Mouse (Mus musculus): ENCODE measurements around the gene Acot4. TPM values are rescaled to one million over a fixed set of nuclear protein-coding genes. Genes with fewer than 3 reads are reported as not detected.
"Not testable (repeated sequence)": the region's sequence is repeated elsewhere in the genome, so short reads cannot be mapped to it uniquely, and the experiment has no call there.

Acot4 gene
- polyA plus RNA-seq, 1 experiment from 2014 or later: 10.0 TPM

DNA sequence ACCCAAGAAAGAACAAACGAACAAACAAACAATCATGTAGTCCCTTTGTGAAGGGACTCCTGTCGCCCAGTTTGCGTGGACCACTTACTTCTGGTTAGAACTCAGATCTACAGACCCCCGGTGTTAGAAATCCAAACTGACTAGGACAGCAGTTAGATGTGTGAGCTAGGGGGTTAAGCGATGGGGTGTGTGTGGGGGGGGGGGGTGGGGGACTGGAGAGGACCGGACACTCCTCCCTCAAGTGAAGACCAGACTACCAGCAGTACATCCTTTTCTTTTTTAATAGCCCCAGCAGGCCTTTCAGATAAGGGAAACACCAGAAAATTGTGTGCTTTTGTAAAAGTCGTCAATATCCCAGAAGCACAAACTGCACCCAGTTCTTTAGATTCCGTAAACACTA is 29.4 kb upstream of the Acot4 start:
- H3K9ac ChIP-seq (ENCODE audit: low read depth, low read length): no peak overlapping the region
- no peaks in the 10 kb centered on the region for H3K9me3 ChIP-seq (replicated peaks; ENCODE audit: control insufficient read depth, low read length)
- H3K4me1 ChIP-seq (ENCODE audit: control insufficient read depth, low read depth, low read length): no peaks in the 10 kb centered on the region; the same call in none of the 2 replicates
- 51% methylated on average over 8 of the region's 8 CpGs for WGBS (ENCODE audit: insufficient replicate concordance)
- H3K36me3 ChIP-seq (ENCODE audit: control insufficient read depth, insufficient read depth): no peaks in the 10 kb centered on the region
- no peak for ATAC-seq (ENCODE audit: low read depth)
- peak overlapping the region; percentile 54 for H3K4me3 ChIP-seq (ENCODE audit: low read depth, low read length)
- H3K27me3 ChIP-seq (ENCODE audit: control insufficient read depth, insufficient read depth, low read depth, low read length): peaks cover 19% of the 10 kb centered on the region
- H3K27ac ChIP-seq (ENCODE audit: low read length): peak overlapping the region; percentile 12; the same call in 1 of the 2 replicates
- peak overlapping the region; percentile 49 for H3K4me2 ChIP-seq (ENCODE audit: low read depth, low read length)

DNA sequence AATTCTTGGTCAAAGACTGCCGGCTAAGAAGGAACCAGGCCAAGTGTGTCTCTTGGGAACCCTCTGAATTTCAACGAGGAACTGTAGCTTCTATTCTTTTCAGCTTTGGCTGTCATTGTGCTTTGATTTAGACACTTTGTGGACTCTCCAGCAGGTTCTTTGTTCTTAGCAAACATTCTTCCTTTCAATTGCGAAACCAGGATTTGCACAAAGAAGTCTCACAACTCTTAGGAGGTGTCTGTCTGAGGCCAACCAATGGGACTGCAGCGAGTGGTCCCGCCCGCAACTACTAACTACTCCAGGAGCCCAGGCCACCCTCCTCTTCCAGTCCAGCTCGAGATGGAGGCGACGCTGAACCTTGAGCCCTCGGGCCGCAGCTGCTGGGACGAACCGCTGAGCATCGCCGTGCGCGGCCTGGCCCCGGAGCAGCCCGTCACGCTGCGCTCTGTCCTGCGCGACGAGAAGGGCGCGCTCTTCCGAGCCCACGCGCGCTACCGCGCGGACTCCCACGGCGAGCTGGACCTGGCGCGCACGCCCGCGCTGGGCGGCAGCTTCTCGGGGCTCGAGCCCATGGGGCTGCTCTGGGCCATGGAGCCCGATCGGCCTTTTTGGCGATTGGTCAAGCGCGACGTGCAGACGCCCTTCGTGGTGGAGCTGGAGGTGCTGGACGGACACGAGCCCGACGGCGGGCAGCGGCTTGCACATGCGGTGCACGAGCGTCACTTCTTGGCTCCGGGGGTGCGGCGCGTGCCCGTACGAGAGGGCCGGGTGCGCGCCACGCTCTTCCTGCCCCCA is 28.8 kb upstream of the Acot4 start, which contains the start of gene Acot1:
TSS of gene Acot1 (plus strand) at position 320 of the 795 bp plus-strand sequence.
- H3K9me3 ChIP-seq (replicated peaks; ENCODE audit: control insufficient read depth, low read length); H3K36me3 ChIP-seq (ENCODE audit: control insufficient read depth, insufficient read depth); H3K4me1 ChIP-seq (ENCODE audit: control insufficient read depth, low read depth, low read length): not testable (repeated sequence)
- Histone ChIP-seq H3K9ac (ENCODE audit: low read depth, low read length) (peak within 1 kb of the TSS; percentile 31; the same call in 1 of the 2 replicates), H3K27ac (ENCODE audit: low read length) (peak within 1 kb of the TSS; percentile 14), H3K4me2 (ENCODE audit: low read depth, low read length) (peak within 1 kb of the TSS; percentile 49), H3K4me3 (ENCODE audit: low read depth, low read length) (peak within 1 kb of the TSS; percentile 54), H3K27me3 (ENCODE audit: control insufficient read depth, insufficient read depth, low read depth, low read length) (peaks cover 19% of the 10 kb centered on the region)
- ATAC-seq (ENCODE audit: low read depth): peak; percentile 83
- 2% methylated on average over 52 of the region's 70 CpGs for WGBS (ENCODE audit: insufficient replicate concordance)

DNA sequence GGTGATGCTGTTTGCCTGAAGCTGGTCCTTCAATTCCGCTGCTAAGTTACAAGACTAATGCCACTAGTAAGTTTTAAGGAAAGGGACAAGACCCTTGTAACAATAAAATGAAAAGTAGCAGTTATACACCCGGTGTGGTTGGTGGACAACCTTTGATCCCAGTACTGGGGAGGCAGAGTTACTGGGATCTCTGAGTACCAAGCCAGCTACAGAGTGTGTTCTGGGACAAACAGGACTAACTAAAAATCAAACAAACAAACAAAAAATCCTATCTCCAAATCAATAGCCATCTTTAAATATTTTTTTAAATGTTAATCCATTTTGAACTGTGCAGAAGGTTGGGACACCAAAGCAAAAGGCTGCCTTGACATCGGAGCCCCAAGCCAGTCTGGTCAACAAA is 28.0 kb upstream of the Acot4 start:
- Histone ChIP-seq H3K27me3 (ENCODE audit: control insufficient read depth, insufficient read depth, low read depth, low read length) (peaks cover 19% of the 10 kb centered on the region), H3K4me3 (ENCODE audit: low read depth, low read length) (peak overlapping the region; percentile 54), H3K36me3 (ENCODE audit: control insufficient read depth, insufficient read depth) (no peaks in the 10 kb centered on the region), H3K4me1 (ENCODE audit: control insufficient read depth, low read depth, low read length) (no peaks in the 10 kb centered on the region; the same call in none of the 2 replicates), H3K9me3 (replicated peaks; ENCODE audit: control insufficient read depth, low read length) (no peaks in the 10 kb centered on the region), H3K27ac (ENCODE audit: low read length) (no peak overlapping the region), H3K4me2 (ENCODE audit: low read depth, low read length) (peak overlapping the region; percentile 49), H3K9ac (ENCODE audit: low read depth, low read length) (0 out of 2 replicates have a peak overlapping the region, but pooled peaks have one; percentile 31)
- no peak for ATAC-seq (ENCODE audit: low read depth)
- 48% methylated on average over 3 of the region's 3 CpGs for WGBS (ENCODE audit: insufficient replicate concordance)

DNA sequence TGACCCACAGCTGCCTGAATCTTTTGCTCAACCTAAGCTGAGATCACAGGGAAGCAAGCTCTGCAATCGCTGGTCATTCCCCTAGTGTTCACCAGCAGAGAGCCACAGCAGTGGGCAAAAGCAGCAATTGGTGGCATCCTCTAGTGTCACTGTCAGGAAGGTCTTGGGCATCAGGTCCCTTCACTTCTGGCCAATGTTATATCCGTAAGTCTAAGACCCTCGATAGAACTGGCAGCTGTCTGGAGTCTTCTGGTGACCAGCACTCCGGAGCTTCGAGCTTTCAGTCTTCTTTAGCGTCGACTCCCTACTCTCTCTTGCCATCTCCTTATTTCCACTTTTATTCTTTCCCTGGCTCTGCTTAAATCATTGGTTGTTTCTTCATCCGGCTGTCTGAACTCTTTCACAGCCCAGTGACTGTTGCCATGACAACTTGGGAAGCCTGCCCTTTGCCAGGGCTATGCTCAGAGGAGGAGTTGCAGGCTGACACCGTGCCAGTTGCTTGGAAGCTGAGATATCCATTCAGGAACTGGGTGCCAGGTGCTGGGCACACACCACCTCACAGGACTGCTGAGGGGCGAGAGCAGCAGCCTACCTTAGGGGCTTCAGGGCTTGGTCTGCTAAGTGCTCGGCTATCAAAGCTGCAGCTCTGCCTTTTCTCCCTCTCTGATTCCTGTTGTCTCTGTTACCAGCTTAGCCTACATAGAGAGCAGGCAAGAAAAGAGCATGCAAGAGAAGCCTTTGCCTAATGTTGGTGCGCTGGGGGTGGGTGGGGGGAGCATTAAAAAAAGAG is 26.7 kb upstream of the Acot4 start:
- Histone ChIP-seq H3K27me3 (ENCODE audit: control insufficient read depth, insufficient read depth, low read depth, low read length) (peaks cover 19% of the 10 kb centered on the region), H3K4me3 (ENCODE audit: low read depth, low read length) (peak overlapping the region; percentile 8; the same call in 1 of the 2 replicates), H3K27ac (ENCODE audit: low read length) (no peak overlapping the region), H3K36me3 (ENCODE audit: control insufficient read depth, insufficient read depth) (no peaks in the 10 kb centered on the region), H3K9me3 (replicated peaks; ENCODE audit: control insufficient read depth, low read length) (no peaks in the 10 kb centered on the region), H3K4me2 (ENCODE audit: low read depth, low read length) (peak overlapping the region; percentile 37), H3K4me1 (ENCODE audit: control insufficient read depth, low read depth, low read length) (no peaks in the 10 kb centered on the region; the same call in none of the 2 replicates), H3K9ac (ENCODE audit: low read depth, low read length) (no peak overlapping the region)
- peak; percentile 28; the same call in 1 of the 2 replicates for ATAC-seq (ENCODE audit: low read depth)
- 58% methylated on average over 12 of the region's 12 CpGs for WGBS (ENCODE audit: insufficient replicate concordance)

DNA sequence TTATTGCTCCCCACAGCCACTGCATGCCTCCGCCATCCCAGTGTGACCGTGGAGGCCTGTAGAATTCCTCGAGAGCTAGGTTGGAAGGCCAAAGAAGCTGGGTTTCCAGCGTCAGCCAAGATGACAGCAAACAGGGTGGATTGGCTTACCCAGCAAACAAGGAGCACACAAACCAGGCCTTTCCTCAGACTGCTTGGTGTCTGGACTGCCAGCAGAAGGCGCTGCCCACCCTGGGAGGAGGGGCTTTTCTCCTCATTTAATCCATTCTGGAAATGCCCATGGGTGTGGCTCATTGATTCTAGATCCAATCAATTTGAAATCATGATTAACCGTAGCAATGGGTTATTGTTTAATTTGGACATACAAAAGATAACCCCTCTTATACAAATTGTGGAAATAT is 25.0 kb upstream of the Acot4 start:
- no peak overlapping the region for H3K4me2 ChIP-seq (ENCODE audit: low read depth, low read length)
- H3K36me3 ChIP-seq (ENCODE audit: control insufficient read depth, insufficient read depth): no peaks in the 10 kb centered on the region
- H3K27me3 ChIP-seq (ENCODE audit: control insufficient read depth, insufficient read depth, low read depth, low read length): peaks cover 19% of the 10 kb centered on the region
- no peak for ATAC-seq (ENCODE audit: low read depth)
- no peak overlapping the region for H3K27ac ChIP-seq (ENCODE audit: low read length)
- WGBS (ENCODE audit: insufficient replicate concordance): 59% methylated on average over 6 of the region's 6 CpGs
- H3K4me3 ChIP-seq (ENCODE audit: low read depth, low read length): no peak overlapping the region
- H3K9ac ChIP-seq (ENCODE audit: low read depth, low read length): no peak overlapping the region
- no peaks in the 10 kb centered on the region; the same call in none of the 2 replicates for H3K4me1 ChIP-seq (ENCODE audit: control insufficient read depth, low read depth, low read length)
- no peaks in the 10 kb centered on the region for H3K9me3 ChIP-seq (replicated peaks; ENCODE audit: control insufficient read depth, low read length)

DNA sequence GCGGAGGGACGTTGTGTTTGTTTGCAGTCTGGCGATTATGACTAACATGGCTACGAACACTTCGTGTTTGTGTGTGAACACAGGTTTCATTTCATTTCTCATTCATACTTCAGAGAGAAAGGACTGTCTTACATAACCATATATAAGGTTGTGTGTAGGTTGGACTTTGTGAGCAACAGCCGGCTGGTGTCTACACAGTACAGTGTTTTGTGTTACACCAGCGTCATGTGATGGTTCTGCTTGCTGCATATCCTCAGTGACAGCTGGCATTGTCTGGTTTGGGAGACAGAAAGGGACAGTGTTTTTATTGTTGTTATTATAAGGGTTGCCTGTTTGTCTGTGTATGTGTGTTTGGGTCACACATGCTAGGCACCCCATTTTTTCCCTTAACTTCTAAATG is 24.5 kb upstream of the Acot4 start:
- H3K9me3 ChIP-seq (replicated peaks; ENCODE audit: control insufficient read depth, low read length): no peaks in the 10 kb centered on the region
- no peaks in the 10 kb centered on the region for H3K36me3 ChIP-seq (ENCODE audit: control insufficient read depth, insufficient read depth)
- no peak for ATAC-seq (ENCODE audit: low read depth)
- peaks cover 18% of the 10 kb centered on the region for H3K27me3 ChIP-seq (ENCODE audit: control insufficient read depth, insufficient read depth, low read depth, low read length)
- WGBS (ENCODE audit: insufficient replicate concordance): 75% methylated on average over 7 of the region's 7 CpGs
- H3K27ac ChIP-seq (ENCODE audit: low read length): no peak overlapping the region
- H3K9ac ChIP-seq (ENCODE audit: low read depth, low read length): no peak overlapping the region
- H3K4me2 ChIP-seq (ENCODE audit: low read depth, low read length): no peak overlapping the region
- no peak overlapping the region for H3K4me3 ChIP-seq (ENCODE audit: low read depth, low read length)
- no peaks in the 10 kb centered on the region; the same call in none of the 2 replicates for H3K4me1 ChIP-seq (ENCODE audit: control insufficient read depth, low read depth, low read length)

DNA sequence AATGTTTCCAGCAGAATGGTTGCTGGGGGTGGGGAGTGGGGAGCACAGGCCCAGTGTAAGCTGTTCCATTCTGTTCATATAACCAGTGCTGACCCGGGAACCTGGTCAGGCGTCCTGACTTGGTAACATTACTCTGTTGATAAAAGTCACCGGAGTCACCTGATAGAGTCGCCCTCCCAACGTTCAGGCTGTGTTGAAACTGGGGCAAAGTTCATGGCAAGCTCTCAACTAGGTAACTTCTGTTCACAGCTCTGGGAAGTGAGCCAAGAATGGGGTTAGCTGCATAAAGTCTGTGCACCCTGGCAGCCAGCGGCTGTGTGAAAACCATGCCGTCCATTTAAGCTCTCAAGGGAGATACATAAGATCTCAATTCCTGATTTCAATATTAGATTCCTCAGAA is 17.7 kb upstream of the Acot4 start:
- not testable (repeated sequence) for H3K36me3 ChIP-seq (ENCODE audit: control insufficient read depth, insufficient read depth); H3K9me3 ChIP-seq (replicated peaks; ENCODE audit: control insufficient read depth, low read length); H3K4me2 ChIP-seq (ENCODE audit: low read depth, low read length); H3K27ac ChIP-seq (ENCODE audit: low read length); H3K4me1 ChIP-seq (ENCODE audit: control insufficient read depth, low read depth, low read length); H3K4me3 ChIP-seq (ENCODE audit: low read depth, low read length); H3K9ac ChIP-seq (ENCODE audit: low read depth, low read length); H3K27me3 ChIP-seq (ENCODE audit: control insufficient read depth, insufficient read depth, low read depth, low read length)
- peak; percentile 91 for ATAC-seq (ENCODE audit: low read depth)
- WGBS (ENCODE audit: insufficient replicate concordance): 32% methylated on average over 7 of the region's 7 CpGs

DNA sequence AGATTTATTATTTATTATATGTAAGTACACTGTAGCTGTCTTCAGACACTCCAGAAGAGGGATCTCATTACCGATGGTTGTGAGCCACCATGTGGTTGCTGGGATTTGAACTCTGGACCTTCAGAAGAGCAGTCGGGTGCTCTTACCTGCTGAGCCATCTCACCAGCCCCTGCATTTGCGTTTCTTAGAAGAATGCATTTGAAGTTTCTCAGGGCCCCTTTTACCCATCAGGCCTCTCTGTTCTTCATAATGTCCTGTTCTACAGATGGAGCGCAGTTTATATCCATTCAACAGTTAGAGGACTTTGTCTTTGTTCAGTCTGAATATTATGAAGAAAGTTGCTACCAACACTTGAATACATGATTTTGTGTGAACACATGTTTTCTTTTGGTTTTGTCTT is 15.9 kb upstream of the Acot4 start:
- H3K36me3 ChIP-seq (ENCODE audit: control insufficient read depth, insufficient read depth); H3K4me1 ChIP-seq (ENCODE audit: control insufficient read depth, low read depth, low read length); ATAC-seq (ENCODE audit: low read depth); H3K9ac ChIP-seq (ENCODE audit: low read depth, low read length); H3K4me2 ChIP-seq (ENCODE audit: low read depth, low read length); H3K27me3 ChIP-seq (ENCODE audit: control insufficient read depth, insufficient read depth, low read depth, low read length); H3K27ac ChIP-seq (ENCODE audit: low read length); H3K9me3 ChIP-seq (replicated peaks; ENCODE audit: control insufficient read depth, low read length); H3K4me3 ChIP-seq (ENCODE audit: low read depth, low read length): not testable (repeated sequence)
- WGBS (ENCODE audit: insufficient replicate concordance): 79% methylated on average over 4 of the region's 4 CpGs
